Mouse (Mus musculus): ENCODE measurements around the gene Xkr7.
A peak's percentile ranks its signal among the peaks of the same experiment; 100 is the strongest.

The Xkr7 gene

GRCm38 (mm10) chr2:153071491-153072184, 40.0 kb downstream of the Xkr7 start:
- DNase-seq (ENCODE audit: low spot score), result no peak

DNA sequence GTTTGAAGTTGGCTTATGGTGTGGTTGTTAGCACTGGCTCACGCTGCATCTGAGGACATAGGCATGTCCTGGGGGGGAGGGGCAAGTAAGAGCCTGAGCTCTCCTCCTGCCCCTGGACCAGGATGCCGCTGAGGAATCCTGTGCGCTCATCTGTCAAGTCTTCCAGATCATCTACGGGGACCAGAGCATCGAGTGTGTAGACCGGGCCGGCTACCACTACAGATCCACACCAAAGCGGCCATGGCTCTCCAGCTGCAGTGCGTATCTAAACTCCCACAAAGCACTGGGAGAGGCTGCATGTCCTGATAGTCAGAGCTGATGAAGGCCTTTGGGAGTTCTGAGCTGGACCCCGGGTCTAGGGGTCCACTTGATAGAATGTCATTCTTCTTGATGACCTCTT, 43.0 kb downstream of the Xkr7 start:
- DNase-seq (ENCODE audit: low spot score), result no peak

GRCm38 (mm10) chr2:153075961-153076360, 44.3 kb downstream of the Xkr7 start:
- DNase-seq (ENCODE audit: low spot score), result no peak

DNA sequence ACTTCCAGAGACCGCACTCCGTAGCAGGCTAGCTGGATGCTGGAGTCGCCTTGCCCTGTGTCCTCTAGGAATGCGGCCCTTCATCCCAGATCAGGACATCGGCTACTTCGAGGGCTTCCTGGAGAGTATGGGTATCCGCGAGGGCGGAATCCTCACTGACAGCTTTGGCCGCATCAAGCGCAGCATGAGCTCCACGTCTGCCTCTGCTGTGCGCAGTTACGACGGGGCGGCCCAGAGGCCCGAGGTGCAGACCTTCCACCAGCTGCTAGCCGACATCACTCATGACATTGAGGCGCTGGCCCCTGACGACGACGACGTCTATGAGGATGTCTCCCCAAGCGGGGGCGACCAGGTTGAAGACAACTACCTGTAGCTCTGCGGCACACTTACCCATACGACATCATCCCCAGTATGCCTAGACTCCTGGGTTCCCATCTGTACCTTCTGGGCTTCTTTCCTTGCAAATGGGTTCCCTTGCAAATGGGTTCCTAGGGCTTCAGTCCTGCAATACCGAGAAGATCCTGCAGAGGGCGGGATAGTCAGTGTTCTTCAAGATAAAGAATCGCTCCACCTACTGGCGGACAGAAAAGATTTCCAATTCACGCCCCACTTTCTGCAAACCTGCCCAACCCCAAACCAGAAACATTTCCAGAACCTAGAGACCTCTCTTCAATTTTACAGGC, 49.3 kb downstream of the Xkr7 start:
- peak; percentile 60 for DNase-seq (ENCODE audit: low spot score)

- no peak for DNase-seq (ENCODE audit: low spot score)
These were observed 50.2 kb downstream of the Xkr7 start for GRCm38 (mm10) chr2:153081866-153082265.

DNA sequence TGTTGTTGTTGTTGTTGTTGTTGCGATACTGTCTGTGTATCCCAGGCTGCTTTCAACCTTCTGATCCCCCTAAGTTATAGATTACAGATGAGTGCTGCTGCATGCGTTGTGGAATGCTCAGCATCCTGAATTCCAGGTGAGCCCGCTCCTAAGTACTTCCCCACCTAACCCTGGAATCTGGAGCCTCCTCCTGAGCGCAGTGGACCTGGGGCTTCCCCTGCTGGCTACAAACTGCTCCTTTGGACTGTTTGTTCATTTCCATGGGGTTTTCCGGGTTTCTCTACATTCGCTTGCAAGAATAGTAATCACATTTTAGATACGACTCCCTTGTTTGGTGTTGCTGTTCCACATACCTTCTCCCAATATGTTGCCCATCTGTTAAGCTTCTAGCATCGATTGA, 51.6 kb downstream of the Xkr7 start:
- no peak for DNase-seq (ENCODE audit: low spot score)

DNA sequence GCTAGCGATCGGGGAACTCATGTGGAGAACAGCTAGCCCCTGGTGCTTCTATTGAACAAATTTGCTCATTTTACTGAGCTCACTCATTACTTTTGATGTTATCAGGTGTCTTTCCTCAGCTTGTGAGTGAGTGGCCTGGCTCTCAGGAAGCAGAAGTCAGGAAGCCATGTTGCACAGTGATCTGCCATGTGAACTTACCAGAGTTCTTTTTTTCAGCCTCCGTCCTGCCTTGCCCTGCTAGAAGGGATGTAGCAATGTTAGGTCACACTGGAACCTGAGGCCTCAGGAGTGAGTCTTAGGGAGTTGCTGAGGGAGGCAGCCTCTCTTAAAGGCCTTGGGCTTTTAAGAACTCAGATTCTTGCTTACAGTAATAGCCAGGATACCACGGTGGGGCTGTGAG, 52.2 kb downstream of the Xkr7 start:
- no peak for DNase-seq (ENCODE audit: low spot score)

- DNase-seq (ENCODE audit: low spot score), result no peak
These were observed 52.8 kb downstream of the Xkr7 start for GRCm38 (mm10) chr2:153084261-153084976.

- DNase-seq (ENCODE audit: low spot score), result no peak
These were observed 53.9 kb downstream of the Xkr7 start for GRCm38 (mm10) chr2:153085556-153085955.

DNA sequence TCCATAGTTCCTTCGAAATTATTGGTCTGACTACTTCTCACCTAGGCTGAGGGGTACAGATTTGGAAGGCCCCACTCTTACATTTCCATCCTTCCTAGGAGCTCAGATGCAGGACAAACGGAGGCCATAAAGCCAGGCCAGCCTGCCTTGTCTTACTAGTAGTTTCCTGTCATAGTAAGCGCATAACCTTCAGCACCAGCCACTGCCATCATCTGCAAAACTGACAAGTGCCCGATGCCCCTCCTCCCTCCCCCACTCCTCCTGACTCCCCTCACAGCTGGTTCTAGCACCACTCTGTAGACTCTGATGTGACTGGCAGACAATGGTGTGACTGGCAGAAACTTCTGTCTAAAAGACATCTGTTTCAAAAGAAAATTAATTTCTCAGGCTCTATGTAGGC, 54.5 kb downstream of the Xkr7 start:
- DNase-seq (ENCODE audit: low spot score), result no peak

DNA sequence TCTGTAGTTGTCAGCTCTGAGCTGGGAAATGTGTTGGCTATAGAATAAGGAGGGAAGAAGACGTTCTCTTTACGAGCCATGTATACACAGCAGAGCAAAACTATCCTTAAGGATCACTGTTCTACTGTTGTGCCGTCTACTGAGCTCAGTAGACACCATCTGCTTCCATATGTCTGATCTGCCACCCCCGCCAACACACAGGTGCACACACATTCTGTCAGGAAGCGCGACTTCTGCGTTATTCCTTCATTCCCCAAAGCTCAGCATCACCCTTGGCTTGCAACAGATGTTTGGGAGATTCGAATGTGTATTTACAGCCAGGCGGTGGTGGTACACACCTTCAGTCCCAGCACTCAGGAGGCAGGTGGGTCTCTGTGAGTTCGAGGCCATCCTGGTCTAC, 55.4 kb downstream of the Xkr7 start:
- no peak for DNase-seq (ENCODE audit: low spot score)

DNA sequence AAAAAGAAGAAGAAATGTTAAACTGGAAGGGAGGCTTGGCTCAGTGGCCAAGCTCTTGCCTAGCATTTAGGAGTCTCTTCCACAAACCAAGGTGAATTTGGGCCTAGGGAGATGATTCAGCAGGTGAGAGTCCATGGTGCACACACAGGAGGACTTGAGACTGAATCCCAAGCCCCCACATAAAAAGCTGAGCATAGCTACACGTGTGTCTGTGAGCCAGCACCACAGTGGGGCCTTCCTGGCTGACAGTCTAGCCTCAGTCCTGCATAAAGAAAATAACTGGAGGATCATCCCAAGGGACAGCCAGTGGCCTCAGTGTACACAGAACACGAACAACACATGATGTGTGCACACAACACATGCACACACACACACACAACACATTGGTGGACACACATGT, 57.7 kb downstream of the Xkr7 start:
- no peak for DNase-seq (ENCODE audit: low spot score)

DNA sequence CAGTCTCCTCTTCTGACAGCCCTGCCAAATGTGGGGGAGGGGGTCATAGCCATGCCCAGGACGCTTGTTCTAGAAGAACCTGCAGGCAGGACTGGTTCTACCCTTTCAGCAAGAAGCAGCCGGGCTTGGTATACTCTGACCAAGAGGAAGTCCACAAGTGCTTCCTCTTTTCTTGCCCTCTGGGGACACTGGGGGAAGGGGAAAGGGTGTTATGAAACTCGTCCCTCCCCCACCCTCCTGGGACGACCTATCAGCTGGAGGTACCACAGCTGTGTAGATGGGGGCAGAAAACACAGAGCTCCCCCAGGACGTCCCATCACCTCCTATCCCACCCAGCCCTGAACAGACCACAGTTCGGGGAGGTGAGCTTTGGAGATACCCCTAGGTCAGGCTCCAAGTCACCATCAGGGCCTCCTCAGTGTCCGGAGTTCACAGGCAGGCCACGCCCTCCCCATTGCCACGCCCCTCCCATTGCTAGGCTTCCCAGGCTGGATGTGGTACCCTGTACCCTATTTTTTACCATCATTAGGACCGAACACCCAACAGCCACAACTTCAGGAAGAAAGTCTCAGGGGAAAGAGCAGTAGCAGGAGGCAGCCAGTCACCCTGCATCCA, 59.0 kb downstream of the Xkr7 start:
- peak; percentile 13 for DNase-seq (ENCODE audit: low spot score)
